Mouse (Mus musculus): Measurements from ENCODE around the gene Pip5k1c.
A peak's percentile ranks its signal among the peaks of the same experiment; 100 is the strongest.

The Pip5k1c gene

DNA sequence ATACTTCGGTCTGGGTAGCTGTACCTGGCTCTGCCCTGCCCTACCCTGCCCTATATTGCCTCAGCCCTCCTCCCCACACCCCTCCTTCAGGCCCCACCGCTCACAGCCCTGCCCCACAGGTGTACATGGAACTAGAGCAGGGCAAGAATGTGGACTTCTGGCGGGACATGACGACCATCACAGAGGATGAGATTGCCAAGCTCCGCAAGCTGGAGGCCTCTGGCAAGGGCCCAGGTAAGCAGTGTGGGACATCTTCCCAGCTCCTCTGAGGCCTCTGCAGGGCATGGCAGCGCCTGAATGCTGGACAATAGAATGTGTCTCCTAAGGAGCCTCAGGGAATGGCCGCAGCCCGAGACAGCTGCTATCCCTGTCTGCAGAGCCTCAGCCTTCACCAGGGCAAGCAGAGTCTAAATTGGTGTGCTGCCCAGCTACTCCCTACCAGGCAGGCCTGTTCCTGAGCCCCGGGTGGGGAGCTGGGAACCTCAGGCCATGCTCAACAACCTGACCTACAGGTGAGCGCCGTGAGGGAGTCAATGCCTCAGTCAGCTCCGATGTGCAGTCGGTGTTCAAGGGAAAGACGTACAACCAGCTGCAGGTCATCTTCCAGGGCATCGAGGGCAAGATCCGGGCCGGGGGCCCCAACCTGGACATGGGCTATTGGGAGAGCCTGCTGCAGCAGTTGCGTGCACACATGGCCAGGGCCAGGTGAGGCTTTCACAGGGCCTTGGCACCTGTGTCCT, 31.2 kb downstream of the Pip5k1c start:
- DNase-seq (ENCODE audit: low spot score), result no peak

DNA sequence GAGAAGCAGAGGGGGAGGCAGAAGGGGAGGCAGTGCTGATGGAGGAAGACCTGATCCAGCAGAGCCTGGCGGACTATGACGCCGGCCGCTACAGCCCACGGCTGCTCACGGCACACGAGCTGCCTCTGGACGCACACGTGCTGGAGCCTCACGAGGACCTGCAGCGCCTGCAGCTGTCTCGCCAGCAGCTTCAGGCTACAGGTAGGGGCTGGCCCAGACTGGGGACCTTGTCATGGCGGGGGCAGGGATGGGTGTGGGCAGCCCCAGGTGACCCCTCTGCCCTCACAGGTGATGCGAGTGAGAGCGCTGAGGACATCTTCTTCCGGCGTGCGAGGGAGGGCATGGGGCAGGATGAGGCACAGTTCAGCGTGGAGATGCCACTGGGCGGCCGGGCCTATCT, 32.4 kb downstream of the Pip5k1c start:
- DNase-seq (ENCODE audit: low spot score), result no peak

DNA sequence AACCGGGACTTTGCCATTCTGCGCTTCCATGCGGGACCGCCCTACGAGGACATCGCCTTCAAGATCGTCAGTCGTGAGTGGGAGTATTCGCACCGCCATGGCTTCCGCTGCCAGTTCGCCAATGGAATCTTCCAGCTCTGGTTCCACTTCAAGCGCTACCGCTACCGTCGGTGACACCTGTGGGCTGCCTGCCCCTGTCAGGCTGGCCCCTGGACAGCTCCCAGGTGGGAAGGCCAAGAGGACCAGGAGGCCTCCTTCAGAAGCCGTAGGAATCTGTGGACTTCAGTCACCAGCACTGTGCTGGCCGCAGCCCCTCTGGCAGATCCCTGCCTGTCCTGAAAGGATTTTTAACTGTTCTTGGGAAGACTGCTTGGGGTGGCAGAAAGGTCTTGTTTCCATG, 33.0 kb downstream of the Pip5k1c start:
- DNase-seq (ENCODE audit: low spot score), result no peak

DNA sequence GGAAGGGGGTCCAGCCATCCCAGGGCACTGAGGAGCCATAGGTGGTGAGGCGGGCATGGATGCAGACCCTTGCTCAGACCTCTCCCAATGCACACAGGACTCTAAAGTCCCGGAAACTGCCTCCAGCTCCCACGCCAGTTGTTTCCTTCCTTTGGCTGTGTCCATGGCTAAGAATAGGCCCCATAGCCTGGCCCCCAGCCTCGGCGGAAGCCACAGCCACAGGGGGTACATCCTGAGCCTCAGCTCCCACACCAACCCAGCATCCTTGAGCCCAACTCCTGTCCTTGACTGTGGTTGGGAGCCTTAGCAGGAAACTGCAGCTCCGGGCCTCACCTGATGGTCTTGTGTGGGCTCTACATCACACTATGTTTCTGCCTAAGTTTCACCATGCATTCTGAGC, 34.1 kb downstream of the Pip5k1c start:
- no peak for DNase-seq (ENCODE audit: low spot score)

DNA sequence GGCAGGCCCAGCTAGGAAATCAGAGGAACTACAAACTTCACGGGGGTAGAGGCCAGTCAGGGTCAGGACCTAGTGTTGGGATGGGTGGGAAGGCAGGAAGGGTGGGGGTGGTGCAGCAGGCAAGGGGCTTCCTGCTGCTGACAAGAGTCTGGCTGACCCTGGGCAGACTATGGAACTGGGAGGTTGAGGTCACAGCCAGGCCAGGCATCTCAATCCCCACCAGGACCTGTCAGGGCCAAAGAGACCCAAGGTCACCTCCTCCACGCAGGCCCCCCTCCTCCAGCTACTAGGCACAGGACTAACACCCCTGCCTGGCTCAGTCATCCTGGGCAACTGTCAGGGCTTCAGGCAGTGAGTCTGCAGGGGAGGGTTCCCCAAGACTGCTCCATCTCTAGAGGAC, 35.2 kb downstream of the Pip5k1c start:
- DNase-seq (ENCODE audit: low spot score), result no peak

DNA sequence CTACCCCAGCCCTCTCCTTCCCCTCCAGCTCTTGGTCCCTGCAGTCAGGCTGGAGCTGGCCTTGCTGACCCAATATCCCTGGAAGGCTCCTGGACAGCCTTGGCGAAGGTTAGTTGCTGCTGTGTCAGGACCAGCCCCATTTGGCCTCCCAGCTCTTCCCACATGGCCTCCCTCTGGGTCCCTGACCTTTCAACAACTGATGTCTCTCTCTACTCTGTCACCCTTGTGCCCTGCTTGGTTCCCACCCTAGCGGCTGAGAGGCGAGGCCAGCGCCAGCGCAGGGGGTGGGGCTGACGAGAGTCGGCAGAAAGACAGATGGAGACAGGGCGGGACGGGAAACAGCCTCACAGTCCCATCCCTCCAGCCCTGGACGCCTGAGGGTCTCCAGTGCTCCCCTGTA, 35.6 kb downstream of the Pip5k1c start, which contains the start of gene Tbxa2r:
Gene Tbxa2r (plus strand): TSS at position 346 of the 400 bp plus-strand sequence.
- no peak for DNase-seq (ENCODE audit: low spot score)

DNA sequence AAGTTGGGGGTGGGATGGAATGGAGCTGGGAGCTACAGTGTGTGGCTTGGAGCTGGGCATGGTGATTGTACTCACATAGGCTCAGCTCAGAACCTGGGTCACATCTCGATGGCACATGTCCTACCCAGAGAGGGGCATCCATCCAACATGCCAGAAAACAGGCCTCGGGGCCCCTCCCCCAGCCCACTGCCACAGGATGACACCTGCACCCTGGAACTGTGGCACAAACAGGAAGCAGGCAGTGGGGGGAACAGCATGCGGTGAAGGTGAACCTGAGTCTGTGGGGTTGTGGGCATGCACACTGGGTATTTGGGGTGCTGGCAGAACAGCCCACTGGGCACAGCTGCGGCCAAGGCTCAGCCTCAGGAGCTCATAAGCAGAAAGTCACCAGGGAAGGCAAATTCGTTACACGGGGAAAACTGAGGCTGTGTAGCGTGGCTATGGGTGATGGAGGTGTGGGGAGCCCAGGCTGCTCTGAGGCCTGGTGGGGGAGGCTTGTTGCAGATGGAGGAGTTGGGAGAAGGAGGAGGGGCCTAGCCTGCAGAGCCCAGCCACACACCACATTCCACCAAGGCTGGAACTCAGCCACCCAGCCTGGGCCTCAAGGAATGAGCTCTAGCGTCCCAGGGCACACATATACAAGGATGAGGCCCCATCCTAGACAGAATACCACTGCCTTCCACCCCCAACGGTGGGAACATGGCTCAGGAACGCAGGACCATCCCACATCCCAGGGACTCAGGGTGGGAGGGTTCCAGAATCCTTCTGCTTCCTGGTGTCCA, 36.6 kb downstream of the Pip5k1c start:
- no peak for DNase-seq (ENCODE audit: low spot score)

DNA sequence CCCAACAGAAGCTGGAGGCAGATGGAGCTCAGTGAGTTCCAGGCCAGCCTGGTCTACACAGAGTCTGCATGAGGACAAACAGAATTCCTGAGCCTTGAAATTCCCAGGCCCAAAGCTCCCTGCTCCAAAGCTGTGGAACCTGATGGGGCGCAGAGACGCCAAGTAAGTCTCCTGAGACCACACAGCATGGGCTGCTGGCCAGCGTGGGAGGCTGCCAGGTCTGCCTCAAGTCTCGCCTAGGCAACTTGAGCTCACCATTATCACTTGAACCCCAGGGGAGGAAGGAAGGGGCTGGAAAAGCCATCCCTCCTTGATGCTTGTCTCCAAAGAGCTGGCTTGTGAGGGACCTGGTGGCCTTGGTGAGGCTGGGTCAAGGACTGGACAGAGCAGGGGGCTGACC, 37.2 kb downstream of the Pip5k1c start:
- no peak for DNase-seq (ENCODE audit: low spot score)

DNA sequence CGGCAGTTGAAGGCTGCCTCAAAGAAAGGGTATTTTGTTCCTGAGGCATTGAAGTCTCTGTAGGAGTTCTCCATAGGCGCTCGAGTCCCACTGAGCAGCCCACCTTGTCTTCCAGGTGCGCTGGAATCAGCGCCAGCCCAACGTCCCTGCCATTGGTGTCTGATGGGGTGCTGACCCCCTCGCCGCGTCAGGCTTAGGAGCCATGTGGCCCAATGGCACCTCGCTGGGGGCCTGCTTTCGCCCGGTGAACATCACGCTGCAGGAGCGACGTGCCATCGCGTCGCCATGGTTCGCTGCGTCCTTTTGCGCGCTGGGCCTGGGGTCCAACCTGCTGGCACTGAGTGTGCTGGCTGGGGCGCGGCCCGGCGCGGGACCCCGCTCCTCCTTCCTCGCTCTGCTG, 39.5 kb downstream of the Pip5k1c start:
- no peak for DNase-seq (ENCODE audit: low spot score)

DNA sequence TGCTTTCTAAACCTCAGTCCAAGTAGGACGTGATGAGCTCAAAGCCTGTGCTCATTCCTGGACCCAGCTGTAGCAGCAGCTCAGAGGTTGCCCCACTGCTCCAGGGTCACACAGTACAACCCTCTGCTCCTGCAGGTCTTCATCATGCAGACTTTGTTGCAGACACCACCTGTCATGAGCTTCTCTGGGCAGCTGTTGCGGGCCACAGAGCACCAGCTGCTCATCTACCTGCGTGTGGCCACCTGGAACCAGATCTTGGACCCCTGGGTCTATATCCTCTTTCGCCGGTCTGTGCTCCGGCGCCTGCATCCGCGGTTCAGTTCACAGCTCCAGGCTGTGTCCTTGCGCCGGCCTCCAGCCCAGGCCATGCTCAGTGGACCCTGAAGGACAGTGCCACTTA, 41.6 kb downstream of the Pip5k1c start:
- no peak for DNase-seq (ENCODE audit: low spot score)

DNA sequence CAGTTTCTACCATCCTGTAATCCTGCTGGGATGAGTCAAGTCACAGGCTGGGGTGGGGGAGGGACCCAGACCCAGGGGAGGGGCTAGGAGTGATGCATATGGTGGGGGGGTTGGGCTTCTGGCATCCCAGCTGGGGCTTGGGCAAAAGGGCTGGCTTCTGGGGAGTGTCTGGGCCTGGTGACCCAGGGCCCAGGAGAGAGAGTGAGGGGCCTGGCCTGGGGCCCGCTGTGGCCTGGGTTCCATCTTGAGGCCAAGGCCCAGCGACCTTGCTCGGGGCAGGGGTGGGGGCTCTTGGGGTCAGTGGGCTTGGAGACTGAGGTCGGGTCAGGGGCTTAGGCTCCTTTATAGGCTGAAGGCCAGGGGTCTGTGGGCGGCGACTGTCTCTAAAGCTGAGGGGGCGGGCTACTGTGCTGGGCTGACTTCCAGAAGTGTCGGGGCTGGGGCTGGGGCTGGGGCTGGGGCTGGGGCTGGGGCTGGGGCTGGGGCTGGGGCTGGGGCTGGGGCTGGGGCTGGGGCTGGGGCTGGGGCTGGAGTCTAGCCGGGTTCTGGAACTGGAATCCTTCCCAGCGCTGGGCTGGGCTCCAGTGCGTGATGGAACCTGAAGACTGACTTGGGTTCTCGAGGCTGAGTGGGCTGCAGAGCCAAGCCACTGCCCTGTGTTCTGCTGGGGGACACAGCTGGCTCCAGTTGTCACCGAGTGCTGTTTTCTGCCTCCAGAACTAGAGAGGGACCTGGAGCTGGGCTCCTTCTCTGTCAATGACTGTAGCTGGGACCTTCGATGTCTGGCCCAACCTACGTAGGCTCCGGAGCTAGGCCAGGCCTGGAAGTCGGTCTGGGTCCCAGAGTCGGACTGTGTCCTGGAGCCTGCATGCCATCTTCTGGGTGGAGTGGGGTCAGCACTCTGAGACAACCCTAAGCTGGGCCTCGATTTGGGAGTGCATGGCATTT, 42.9 kb downstream of the Pip5k1c start:
- no peak for DNase-seq (ENCODE audit: low spot score)

DNA sequence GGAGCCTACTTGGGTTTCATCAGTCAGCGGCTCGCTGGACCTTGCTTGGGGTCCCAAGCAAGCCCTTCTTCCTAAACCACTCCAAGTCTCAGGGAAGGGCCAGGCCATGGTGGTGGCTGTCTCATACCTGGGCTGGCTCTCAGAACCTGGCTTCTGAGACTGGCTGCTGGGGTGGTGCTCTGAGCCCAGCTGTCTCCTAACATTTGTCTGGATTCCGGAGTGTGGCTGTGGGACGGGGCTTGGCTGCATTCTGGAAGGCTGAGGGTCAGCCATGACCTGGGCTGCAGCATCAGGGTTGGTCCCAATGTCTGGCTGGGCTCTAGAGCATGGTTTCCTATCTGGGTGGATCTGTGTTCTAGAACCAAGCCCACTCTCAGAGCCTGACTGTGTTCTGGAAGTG, 43.8 kb downstream of the Pip5k1c start:
- DNase-seq (ENCODE audit: low spot score), result no peak

DNA sequence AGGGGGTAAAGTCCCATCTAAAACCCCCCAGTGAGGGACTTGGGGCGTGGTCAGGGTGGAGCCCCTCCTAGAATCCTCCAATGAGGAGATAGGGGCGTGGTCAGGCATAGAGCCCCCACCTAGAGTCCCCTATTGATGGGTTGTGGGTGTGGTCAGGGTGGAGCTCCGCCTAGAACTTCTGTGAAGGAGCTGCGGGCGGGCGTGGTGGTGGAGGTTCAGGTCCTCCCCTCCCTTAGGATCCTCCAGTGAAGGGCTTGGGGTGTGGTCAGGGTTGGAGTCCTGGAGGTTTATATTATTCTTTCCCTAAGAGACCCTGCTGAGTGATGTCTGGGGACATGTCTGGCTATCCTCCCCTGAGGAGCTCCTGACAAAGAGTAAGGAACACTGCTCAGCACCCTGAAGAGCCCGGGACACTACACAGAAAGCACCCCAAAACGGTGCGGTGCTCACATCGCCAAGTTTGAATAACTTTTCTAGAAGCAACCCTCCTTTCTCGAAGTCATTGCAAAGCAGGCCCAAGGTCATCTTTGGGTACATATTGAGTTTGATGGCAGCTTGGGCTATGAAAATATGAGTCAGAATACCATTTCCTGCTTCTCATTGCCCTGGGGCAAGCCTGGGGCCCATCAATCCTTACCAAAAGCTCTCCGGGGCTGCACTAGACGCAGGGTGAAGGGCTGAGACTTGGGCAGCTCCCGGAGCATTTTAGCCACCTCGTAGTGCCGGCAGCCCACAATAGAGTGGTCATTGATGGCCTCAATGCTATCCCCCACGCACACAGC, 48.0 kb downstream of the Pip5k1c start:
- no peak for DNase-seq (ENCODE audit: low spot score)

DNA sequence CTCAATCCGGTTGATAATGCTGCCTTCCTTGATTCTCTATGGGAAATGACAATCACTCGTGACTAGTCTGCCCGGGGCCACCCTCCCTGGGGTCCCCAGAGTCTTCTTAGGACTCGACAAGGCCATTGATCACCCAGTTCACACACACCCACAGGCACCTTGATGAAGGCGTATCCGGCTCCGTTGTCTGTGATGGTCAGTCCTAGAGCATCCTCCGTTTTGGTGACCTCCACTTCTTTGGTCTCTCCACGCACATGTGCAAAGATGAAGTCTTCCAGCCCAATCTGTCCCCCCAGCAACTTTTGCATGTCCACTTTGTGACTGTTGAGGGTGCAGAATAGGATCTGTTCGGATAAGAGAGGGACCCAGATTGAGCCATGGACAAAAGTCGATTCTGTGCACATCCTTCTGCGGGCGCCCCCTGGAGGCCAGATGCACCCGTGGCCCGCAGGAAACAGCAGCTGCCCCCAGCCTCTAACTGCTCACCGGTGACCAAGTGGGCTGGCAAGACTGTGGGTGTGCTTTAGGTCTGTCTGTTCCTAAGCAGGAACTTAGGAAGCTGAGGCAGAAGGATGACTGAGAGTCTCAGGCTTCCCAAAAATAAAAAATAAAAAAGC, 48.7 kb downstream of the Pip5k1c start:
- DNase-seq (ENCODE audit: low spot score), result peak; percentile 75

DNA sequence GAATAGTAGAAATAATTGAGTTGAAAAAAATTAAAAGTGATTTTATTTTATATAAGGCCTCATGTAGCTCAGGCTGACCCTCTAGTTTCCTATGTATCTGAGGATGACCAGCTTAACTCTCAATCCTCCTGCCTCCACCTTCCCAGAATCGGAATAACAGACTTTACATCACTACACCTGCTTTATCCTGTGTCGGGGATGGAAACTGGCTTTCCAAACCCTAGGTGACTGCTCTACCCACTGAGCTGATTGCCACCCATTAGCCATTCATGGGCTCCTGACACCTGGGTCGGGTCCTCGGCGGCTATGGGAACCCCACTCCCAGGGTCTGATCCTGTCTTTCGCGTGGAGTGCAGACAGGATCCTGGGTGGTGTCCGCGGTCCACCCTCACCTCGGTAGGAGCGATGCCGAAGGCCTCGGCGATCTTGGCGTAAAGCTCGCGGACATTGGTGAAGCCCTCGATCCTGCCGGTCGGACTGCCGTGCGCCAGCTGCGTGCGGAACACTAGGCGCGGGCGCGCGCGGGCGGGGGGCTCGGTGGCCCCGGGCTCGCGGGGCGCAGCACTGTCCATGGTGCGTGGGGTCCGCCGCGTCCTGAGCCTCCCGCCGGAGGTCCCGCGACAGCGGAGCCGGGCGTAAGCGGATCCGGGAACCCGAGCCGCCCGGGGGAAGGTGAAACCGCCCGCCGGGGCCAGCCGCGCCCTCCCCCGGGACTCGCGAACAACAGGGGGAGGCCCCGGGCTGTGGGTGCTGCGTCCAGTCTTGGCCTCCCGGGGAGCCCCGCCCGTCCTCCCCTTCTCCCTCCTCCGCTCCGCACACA, 50.1 kb downstream of the Pip5k1c start, which contains the start of gene Gipc3:
Gene Gipc3 (minus strand): TSS at position 581 of the 820 bp plus-strand sequence.
- no peak for DNase-seq (ENCODE audit: low spot score)

DNA sequence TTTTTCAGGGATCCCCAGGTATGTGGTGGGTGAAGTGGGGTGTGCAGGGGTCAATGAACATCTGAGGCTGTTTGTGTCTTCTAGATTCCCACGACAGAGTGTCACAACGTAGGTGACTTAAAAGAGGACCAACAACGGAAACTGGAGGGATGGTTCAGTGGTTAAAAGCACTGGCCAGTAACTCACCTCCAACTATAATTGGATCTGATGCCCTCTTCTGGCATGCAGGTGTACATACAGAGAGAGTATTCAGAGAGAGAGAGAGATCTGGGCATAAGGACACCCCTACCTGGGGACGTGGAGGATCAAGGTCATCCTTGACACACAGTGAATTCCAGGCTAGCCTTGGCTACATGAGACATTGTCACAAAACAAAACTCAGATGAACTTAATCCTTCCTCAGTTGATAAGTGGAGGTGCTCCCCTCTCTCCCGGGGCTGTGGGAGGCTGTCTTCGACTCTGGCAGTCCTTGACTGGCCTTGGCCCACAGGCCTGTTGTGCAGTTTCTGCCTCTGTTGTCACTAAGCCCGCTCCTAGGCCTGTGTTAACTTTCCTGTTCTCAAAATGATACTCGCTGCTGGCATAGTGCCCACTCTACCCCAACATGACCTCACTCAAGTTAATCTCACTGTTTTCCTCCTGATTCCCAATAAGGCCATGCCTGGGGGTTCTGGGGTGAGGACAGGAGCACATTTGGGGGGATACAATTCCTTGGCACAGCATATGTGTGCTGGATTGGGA, 51.8 kb downstream of the Pip5k1c start:
- DNase-seq (ENCODE audit: low spot score), result no peak

DNA sequence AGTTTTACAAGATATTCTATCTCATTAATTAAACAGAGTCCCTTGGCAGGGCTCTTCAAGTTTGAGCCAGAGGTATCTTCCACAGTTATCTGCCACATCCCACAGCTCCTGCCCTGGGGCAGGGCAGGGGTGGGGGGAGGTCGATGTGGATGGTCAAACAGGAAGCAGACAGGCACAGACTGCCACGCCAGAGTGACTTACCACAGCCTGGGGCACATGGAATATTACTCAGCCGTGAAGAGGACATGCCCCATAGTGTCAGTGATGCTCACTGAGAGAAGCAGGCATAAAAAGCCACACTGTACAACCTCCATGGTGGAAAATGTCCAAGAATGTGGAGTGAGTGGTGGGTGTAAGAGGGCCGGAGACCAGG, 52.4 kb downstream of the Pip5k1c start:
- no peak for DNase-seq (ENCODE audit: low spot score)

DNA sequence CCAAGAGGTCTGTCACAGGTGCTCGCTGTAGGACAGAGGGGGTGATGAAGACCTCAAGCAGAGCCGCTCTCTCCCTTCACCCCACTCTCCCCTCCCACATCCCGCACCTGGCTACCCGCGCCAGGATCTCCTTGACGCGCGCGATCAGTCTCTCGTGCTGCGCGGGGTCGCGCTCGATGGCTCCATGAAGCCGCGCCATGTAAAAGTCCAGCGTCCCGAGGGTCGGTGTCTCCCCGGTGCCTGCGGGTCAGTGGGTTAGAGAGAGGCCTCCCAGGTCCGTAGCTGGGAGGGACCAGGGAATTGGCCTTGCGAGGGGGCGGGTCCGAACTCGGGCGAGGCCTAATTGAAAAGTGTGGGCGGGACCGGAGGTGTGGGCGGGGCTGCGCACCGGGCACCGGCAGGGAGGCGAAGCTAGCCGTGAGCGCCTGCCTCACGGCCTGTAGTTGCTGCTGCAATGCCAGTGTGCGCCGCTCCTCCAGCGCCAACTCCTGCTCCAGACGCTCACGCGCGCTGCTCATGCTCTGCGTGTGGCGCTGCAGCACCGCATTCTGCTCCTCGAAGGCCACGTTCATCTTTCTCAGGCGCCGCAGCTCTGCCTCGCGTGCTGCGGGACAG, 53.8 kb downstream of the Pip5k1c start:
- DNase-seq (ENCODE audit: low spot score), result peak; percentile 49

DNA sequence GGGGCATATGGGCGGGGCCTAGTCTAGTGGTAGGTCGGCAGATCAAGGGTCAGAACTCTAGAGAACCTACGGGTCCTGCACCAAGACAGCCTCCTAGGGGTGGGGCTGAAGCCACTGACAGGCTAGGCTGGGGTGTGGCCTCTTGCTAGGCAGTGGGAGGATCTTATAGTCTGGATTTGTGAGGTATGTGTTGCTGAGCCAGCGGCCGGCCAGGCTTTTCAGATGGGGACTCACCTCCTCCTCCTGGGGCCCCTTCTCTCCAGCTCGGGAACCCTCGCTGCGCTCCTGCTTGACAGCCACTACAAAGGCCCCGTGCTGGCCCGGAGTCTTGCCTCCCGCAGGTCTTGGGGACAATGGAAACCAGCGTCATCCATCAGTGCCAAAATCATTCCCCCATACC, 56.4 kb downstream of the Pip5k1c start:
- no peak for DNase-seq (ENCODE audit: low spot score)
